Mouse (Mus musculus) frontal cortex, postnatal 25 days (tissue): ENCODE results near the gene Rcl1.

Experiments used
- DNase-seq, 2 experiments: peaks; one replicate each; pipeline ENCODE4 v3.0.0; 2022; ENCODE audit warnings: low spot score in 2 of 2

Rcl1 gene

GRCm38 (mm10) chr19:29100874-29101542, at the start of gene Rcl1:
Gene Rcl1, plus strand, starts transcription at chr19:29101375.
- DNase-seq, result peak; percentile 82 to 88

GRCm38 (mm10) chr19:29052786-29053185, 48.4 kb upstream of the Rcl1 start:
- no peak for DNase-seq

GRCm38 (mm10) chr19:29054594-29054993, 46.6 kb upstream of the Rcl1 start:
- DNase-seq, result no peak

GRCm38 (mm10) chr19:29055469-29055868, 45.7 kb upstream of the Rcl1 start:
- no peak for DNase-seq

GRCm38 (mm10) chr19:29058741-29059140, 42.4 kb upstream of the Rcl1 start:
- no peak for DNase-seq

GRCm38 (mm10) chr19:29059688-29060087, 41.5 kb upstream of the Rcl1 start:
- no peak for DNase-seq

- no peak for DNase-seq
Measured at GRCm38 (mm10) chr19:29060299-29060698, 40.9 kb upstream of the Rcl1 start.

- DNase-seq, result no peak
Measured at GRCm38 (mm10) chr19:29063009-29063408, 38.2 kb upstream of the Rcl1 start.

- DNase-seq, result peak; percentile 89 to 91
Measured at GRCm38 (mm10) chr19:29063577-29064363, 37.4 kb upstream of the Rcl1 start.

GRCm38 (mm10) chr19:29064451-29065102, 36.6 kb upstream of the Rcl1 start:
- DNase-seq, result no peak

GRCm38 (mm10) chr19:29066981-29067471, 34.1 kb upstream of the Rcl1 start:
- DNase-seq, result peak in 1 of 2 experiments; percentile 16

GRCm38 (mm10) chr19:29069195-29069594, 32.0 kb upstream of the Rcl1 start:
- DNase-seq, result no peak

- no peak for DNase-seq
Measured at GRCm38 (mm10) chr19:29074802-29075201, 26.4 kb upstream of the Rcl1 start.

- no peak for DNase-seq
Measured at GRCm38 (mm10) chr19:29088628-29089027, 12.5 kb upstream of the Rcl1 start.

- no peak for DNase-seq
Measured at GRCm38 (mm10) chr19:29092194-29092593, 9.0 kb upstream of the Rcl1 start.

GRCm38 (mm10) chr19:29099106-29099505, 2.1 kb upstream of the Rcl1 start:
- no peak for DNase-seq

GRCm38 (mm10) chr19:29099596-29099995, 1.6 kb upstream of the Rcl1 start:
- DNase-seq, result no peak

- no peak for DNase-seq
Measured at GRCm38 (mm10) chr19:29100261-29100660, 914 bp upstream of the Rcl1 start.

GRCm38 (mm10) chr19:29101591-29101990, 416 bp downstream of the Rcl1 start:
- DNase-seq, result peak in 1 of 2 experiments; percentile 15

GRCm38 (mm10) chr19:29102098-29102497, 923 bp downstream of the Rcl1 start:
- DNase-seq, result no peak

GRCm38 (mm10) chr19:29105816-29106215, 4.6 kb downstream of the Rcl1 start:
- DNase-seq, result no peak

GRCm38 (mm10) chr19:29106261-29106660, 5.1 kb downstream of the Rcl1 start:
- DNase-seq, result no peak
